Mouse (Mus musculus) gastrocnemius, adult 2 months (tissue): ENCODE data around the gene Sesn1. TPM values are rescaled to one million over a fixed set of nuclear protein-coding genes. Genes with fewer than 3 reads are reported as not detected.

ENCODE experiments used
- DNase-seq: peaks from one replicate; pipeline ENCODE4 v3.0.0; 2022
- H3K27ac ChIP-seq: fragments of 200-600 bp; 2 replicates; pipeline ENCODE4 v1.8.1; 2022; ENCODE audit warnings: mild to moderate bottlenecking
- H3K4me3 ChIP-seq: fragments of 200-600 bp; 2 replicates; pipeline ENCODE4 v1.8.1; 2022; ENCODE audit warnings: mild to moderate bottlenecking, moderate library complexity
- CTCF ChIP-seq: fragments of 200-600 bp; IDR thresholded peaks from 2 replicates; pipeline ENCODE4 v1.8.1; 2022; ENCODE audit warnings: antibody characterized with exemption, mild to moderate bottlenecking, moderate library complexity
- intact Hi-C: fragments of 180-260 bp; cut with DNase I; formaldehyde crosslinking; loops from one replicate; pipeline ENCODE4 v1.15.1; 2025
- long read RNA-seq, 2 experiments: library from polyadenylated mRNA; stranded (forward); transcript quantifications; one replicate each; pipeline ENCODE4 v2.0.0; 2021
- total RNA-seq, 2 experiments: library from RNA; stranded (reverse); gene quantifications; 2 replicates each; pipeline ENCODE4 v1.2.3; 2021

Sesn1 gene
- 10 to 100 TPM; 18.5 to 52.7 TPM for total RNA-seq
- long read RNA-seq, experiment 1, transcript Sesn1-201 (10 exons, 2,600 nt): major isoform, 94 of 104 reads
- long read RNA-seq, experiment 1, partial matches to known transcripts: 3 of 104 reads
- long read RNA-seq, experiment 1, other reads (novel, unspliced or antisense): 3 of 104 reads
- long read RNA-seq, experiment 2, transcript Sesn1-202 (10 exons, 3,809 nt): minor isoform, 6 of 31 reads
- long read RNA-seq, experiment 2, transcript Sesn1-201 (10 exons, 2,600 nt): major isoform, 23 of 31 reads
- long read RNA-seq, experiment 2, partial matches to known transcripts: 0 of 31 reads
- long read RNA-seq, experiment 2, other reads (novel, unspliced or antisense): 2 of 31 reads

- DNase-seq: peak; percentile 95
- Histone ChIP-seq H3K4me3 (peak within 1 kb of the TSS; percentile 93), H3K27ac (peak within 1 kb of the TSS; percentile 97)
- intact Hi-C loops: loop anchor here (10.0 kb wide), 1 partner anchor 295 kb away; the partner anchor contains the start of gene Cd164
- TF ChIP-seq CTCF: peak; percentile 13; the same call in 1 of the 2 replicates
These were observed at the start of gene Sesn1, which contains the start of gene Cep57l1 for GRCm38 (mm10) chr10:41809771-41810563. TSS of gene Sesn1 (plus strand) at chr10:41809935. TSS of gene Cep57l1 (minus strand) at chr10:41809871.

GRCm38 (mm10) chr10:41760866-41761265, 48.9 kb upstream of the Sesn1 start:
- intact Hi-C loops: no loop called here
- Histone ChIP-seq H3K4me3 (no peak overlapping the region), H3K27ac (no peak overlapping the region)
- no peak for DNase-seq
- no peak for TF ChIP-seq CTCF

GRCm38 (mm10) chr10:41763741-41764385, 45.9 kb upstream of the Sesn1 start:
- TF ChIP-seq CTCF: no peak
- DNase-seq: no peak
- H3K27ac ChIP-seq: no peak overlapping the region
- intact Hi-C loops: no loop called here
- no peak overlapping the region for H3K4me3 ChIP-seq

GRCm38 (mm10) chr10:41765586-41765985, 44.1 kb upstream of the Sesn1 start:
- intact Hi-C loops: no loop called here
- no peak overlapping the region for H3K4me3 ChIP-seq
- TF ChIP-seq CTCF: no peak
- H3K27ac ChIP-seq: no peak overlapping the region
- DNase-seq: no peak

- H3K27ac ChIP-seq: no peak overlapping the region
- TF ChIP-seq CTCF: no peak
- no peak overlapping the region for H3K4me3 ChIP-seq
- DNase-seq: no peak
- intact Hi-C loops: no loop called here
These were observed 43.5 kb upstream of the Sesn1 start for GRCm38 (mm10) chr10:41766280-41766679.

- TF ChIP-seq CTCF: no peak
- intact Hi-C loops: no loop called here
These were observed 42.5 kb upstream of the Sesn1 start for GRCm38 (mm10) chr10:41767254-41767653.

GRCm38 (mm10) chr10:41792375-41792774, 17.4 kb upstream of the Sesn1 start:
- TF ChIP-seq CTCF: no peak
- intact Hi-C loops: no loop called here
- no peak for DNase-seq
- no peak overlapping the region for H3K27ac ChIP-seq
- H3K4me3 ChIP-seq: no peak overlapping the region

More at GRCm38 (mm10) chr10:41767254-41767653, 42.5 kb upstream of the Sesn1 start:
- Histone ChIP-seq H3K27ac (no peak overlapping the region), H3K4me3 (no peak overlapping the region)
- DNase-seq: no peak

GRCm38 (mm10) chr10:41797253-41797652, 12.5 kb upstream of the Sesn1 start:
- Histone ChIP-seq H3K4me3 (no peak overlapping the region), H3K27ac (no peak overlapping the region)
- DNase-seq: no peak
- intact Hi-C loops: no loop called here
- no peak for TF ChIP-seq CTCF

GRCm38 (mm10) chr10:41803467-41803866, 6.3 kb upstream of the Sesn1 start:
- intact Hi-C loops: loop anchor here (10.0 kb wide), 1 partner anchor 289 kb away; the partner anchor contains the start of gene Cd164
- TF ChIP-seq CTCF: no peak
- DNase-seq: no peak
- Histone ChIP-seq H3K4me3 (no peak overlapping the region), H3K27ac (no peak overlapping the region)

GRCm38 (mm10) chr10:41804711-41805110, 5.0 kb upstream of the Sesn1 start:
- TF ChIP-seq CTCF: no peak
- intact Hi-C loops: loop anchor here (10.0 kb wide), 1 partner anchor 290 kb away; the partner anchor contains the start of gene Cd164
- Histone ChIP-seq H3K27ac (no peak overlapping the region), H3K4me3 (no peak overlapping the region)
- no peak for DNase-seq

GRCm38 (mm10) chr10:41805729-41806355, 3.9 kb upstream of the Sesn1 start:
- no peak for TF ChIP-seq CTCF
- no peak overlapping the region for H3K27ac ChIP-seq
- intact Hi-C loops: loop anchor here (10.0 kb wide), 1 partner anchor 291 kb away; the partner anchor contains the start of gene Cd164
- no peak for DNase-seq
- H3K4me3 ChIP-seq: no peak overlapping the region
